Mouse (Mus musculus) neural tube, embryonic 10.5 days (tissue): ENCODE data around the gene Exoc4.

Source experiments
- DNase-seq: peaks from one replicate; pipeline ENCODE4 v3.0.0-alpha.2; 2017; ENCODE audit warnings: low spot score; ENCODE audit errors: extremely low spot score

Exoc4 gene

DNA sequence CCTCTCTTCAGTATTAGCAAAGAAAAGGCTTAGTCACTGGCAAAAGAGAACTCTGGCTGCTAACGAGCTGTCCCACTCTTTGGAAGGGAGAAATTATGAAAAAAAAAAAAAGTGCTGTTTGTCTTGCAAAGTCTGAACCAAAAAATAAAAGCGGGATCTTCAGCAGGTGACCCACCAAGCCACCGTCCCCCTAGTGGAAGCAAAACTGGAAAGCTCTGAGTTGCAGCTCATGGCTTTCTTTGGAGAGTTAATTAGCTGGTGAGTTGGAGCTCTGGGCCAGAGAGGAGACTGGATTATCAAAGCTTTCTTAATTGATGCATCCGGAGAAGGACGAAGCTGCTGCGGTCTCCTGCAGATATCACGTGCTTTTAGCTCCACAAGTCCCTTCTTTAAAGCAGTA, 750.6 kb downstream of the Exoc4 start:
- no peak for DNase-seq

DNA sequence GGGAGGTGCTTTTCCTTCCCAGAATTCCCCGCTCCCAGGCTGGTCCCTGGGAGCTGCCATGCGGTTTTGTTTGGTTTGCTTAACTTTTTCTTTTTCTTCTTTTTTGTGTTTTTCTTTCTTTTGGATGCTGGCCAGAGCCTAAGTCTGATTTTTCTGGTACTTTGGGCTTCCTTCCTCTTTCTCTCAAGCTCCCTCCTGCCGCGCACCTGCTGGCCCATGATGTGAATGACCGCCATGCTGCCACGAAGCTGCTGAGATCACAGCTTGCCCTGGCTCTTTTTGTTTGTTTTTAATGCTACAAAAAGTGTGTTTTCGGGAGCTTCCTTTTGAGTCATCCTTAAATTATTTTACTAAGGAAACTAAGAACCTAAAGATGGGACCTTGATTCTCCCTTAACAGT, 751.8 kb downstream of the Exoc4 start:
- no peak for DNase-seq

DNA sequence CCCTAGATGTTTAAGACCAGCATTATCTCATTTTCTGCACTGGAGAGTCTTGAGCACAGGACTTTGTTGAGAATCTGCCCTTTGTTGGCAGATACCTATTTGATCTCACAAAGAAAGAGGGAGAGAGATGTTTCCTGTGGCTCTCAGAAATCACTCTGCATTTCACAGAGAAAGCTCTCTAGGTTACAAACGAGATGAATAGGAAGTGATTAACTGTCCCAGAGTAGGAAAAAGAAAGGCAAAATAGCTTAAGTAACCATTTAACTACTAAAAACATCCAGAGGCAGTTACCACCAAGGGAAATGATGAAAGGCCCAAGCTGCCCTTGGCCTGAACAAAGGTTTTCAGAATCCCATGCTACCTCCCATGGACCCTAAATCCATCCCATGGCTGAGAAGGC, 754.1 kb downstream of the Exoc4 start:
- no peak for DNase-seq

DNA sequence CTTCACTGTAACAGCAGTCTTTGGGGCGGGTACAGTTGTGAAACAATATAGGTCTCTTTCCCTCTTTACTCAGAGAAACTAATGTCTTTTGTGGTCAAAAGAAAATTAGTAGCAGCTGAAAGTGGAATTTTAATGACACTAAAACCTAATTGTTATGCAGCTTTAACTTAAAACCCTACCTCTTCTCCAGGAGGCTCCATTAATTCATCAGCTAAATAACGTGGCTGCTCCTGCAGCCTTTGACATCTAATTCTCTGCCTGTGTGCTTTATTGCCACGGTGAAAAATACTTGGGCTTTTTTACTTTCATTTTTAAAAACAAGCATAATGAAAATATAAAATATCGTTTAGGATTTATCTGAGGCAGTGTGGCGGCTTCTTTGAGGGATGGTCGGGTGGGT, 764.6 kb downstream of the Exoc4 start:
- no peak for DNase-seq
